Mouse (Mus musculus): ENCODE measurements at regions not wholly inside any gene's neighbourhood (a gene's known extent, or its start where the extent isn't known, plus 50 kb on each side); places are given as distances from the start of the nearest gene placed in this dataset.
"Not testable (repeated sequence)": the region's sequence is repeated elsewhere in the genome, so short reads cannot be mapped to it uniquely, and the experiment has no call there.

DNA sequence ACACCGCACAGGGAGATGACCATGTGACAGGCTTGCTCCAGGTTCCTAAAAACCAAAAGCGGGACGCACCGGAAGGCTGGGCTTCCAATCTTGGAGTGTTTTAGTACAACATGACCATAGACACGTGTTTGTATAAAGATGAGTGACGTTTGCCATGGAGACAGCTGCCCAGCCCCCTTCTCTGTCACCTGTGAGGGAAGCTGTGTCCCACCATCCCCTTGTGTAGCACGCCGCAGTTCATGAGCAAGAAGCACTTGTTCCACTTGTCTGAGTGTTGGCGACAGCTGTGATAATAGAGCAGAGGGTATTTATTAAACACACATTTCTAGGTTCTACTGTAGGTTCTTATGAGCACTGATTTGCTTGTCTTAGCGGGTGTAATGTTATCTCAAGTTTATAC is 131.7 kb upstream of the Slc38a2 start:
- no peak for ATAC-seq (replicated peaks; ENCODE audit: low read depth, poor library complexity, severe bottlenecking)

GRCm38 (mm10) chr15:96830578-96830977 is 131.0 kb upstream of the Slc38a2 start:
- ATAC-seq (replicated peaks; ENCODE audit: low read depth, poor library complexity, severe bottlenecking): no peak

DNA sequence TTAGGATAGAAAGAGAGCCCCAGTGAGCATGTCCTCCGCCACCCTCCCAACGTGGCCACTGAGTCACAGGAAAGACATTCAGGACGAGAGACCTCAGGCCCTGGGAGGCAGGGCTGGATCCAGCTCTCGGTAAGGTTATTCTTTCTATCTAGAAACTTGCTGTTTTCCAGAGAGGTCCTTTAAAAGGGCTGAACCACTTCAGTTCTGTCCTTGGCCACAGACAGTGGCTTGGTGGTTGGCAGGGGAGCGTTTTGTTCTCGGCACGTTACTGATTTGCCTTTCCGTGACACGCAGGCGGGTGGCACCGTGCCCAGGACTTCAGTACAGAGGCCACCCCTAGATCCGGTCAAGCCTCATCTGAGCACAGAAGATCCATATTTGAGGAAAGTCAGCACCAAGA is 130.4 kb upstream of the Slc38a2 start:
- no peak for ATAC-seq (replicated peaks; ENCODE audit: low read depth, poor library complexity, severe bottlenecking)

GRCm38 (mm10) chr15:96828681-96829080 is 129.2 kb upstream of the Slc38a2 start:
- ATAC-seq (replicated peaks; ENCODE audit: low read depth, poor library complexity, severe bottlenecking): no peak

- ATAC-seq (replicated peaks; ENCODE audit: low read depth, poor library complexity, severe bottlenecking): no peak
Measured at GRCm38 (mm10) chr15:96827931-96828330, 128.4 kb upstream of the Slc38a2 start.

DNA sequence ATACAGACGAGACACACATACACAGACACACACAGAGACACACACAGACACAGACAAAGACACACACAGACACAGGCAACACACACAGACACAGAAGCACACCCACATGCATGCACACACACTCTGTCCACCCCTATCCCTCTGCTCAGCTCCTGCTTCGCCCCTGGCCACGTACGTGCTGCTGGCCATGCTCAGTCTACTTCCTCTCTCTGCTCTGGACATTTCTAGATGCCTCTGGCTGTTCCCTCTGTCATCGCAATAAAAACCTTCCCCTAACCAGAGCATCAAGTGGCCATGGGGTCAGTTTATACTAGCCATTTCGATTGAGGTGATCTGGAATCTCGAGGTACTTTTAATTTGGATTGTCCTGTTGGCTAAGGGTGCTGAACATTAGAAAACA is 118.9 kb upstream of the Slc38a2 start:
- ATAC-seq (replicated peaks; ENCODE audit: low read depth, poor library complexity, severe bottlenecking): no peak

- ATAC-seq (replicated peaks; ENCODE audit: low read depth, poor library complexity, severe bottlenecking): peak; percentile 87
Measured at GRCm38 (mm10) chr15:96817626-96818025, 118.1 kb upstream of the Slc38a2 start.

GRCm38 (mm10) chr15:96816997-96817570 is 117.6 kb upstream of the Slc38a2 start:
- ATAC-seq (replicated peaks; ENCODE audit: low read depth, poor library complexity, severe bottlenecking): 0 out of 2 replicates have a peak, but pooled peaks have one; percentile 5

GRCm38 (mm10) chr15:96813472-96813871 is 113.9 kb upstream of the Slc38a2 start:
- ATAC-seq (replicated peaks; ENCODE audit: low read depth, poor library complexity, severe bottlenecking): no peak

DNA sequence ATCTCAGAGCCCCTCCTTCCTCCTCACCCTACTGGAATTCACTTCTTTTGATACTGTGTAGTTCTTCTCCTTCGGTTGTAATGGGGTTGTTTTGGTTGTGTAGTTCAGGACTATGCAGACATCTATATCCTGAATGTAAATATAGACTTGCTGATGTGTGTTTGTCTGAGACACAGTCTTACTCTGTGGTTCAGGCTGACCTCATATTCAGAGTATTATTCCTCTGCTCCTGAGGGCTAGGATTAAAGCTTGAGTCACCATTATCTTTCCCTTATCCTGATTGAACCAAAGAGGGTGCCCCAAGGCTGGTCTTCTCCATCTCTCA is 103.2 kb upstream of the Slc38a2 start:
- ATAC-seq (replicated peaks; ENCODE audit: low read depth, poor library complexity, severe bottlenecking): no peak

DNA sequence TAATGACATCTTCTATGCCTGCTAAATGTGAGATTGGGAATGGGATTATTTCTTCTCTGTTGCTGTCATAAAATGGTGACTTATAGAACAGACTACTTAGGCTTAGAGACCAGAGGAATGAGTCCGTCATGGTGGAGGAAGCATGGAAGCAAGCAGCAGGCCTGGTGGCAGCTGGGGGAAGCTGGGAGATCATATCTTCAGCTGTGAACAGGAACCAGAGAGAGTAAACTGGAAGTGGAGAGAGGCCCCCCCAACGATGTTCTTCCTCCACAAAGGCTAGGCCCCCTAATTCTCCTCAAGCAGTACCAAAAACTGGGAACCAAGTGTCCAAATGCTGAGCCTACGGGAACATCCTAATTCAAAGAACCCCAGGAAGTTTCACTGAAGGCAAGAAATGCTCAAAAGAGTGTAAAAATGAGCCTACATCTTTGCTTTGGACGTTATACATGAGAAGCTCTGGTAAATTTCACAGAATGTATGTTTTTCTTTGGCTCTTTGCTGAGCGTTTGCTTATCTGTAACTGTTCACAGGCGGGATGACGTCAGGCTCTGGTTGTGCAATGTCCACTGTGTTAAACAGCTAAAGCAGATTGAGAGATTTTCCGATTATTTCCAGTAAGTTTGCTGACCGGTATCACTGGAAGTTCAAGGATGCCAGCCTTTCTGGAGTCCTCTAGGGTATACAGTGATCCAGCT is 102.7 kb upstream of the Slc38a2 start:
- peak; percentile 57; the same call in 1 of the 2 replicates for ATAC-seq (replicated peaks; ENCODE audit: low read depth, poor library complexity, severe bottlenecking)

GRCm38 (mm10) chr15:96799228-96799627 is 99.7 kb upstream of the Slc38a2 start:
- no peak for ATAC-seq (replicated peaks; ENCODE audit: low read depth, poor library complexity, severe bottlenecking)

- peak; percentile 46 for ATAC-seq (replicated peaks; ENCODE audit: low read depth, poor library complexity, severe bottlenecking)
Measured at GRCm38 (mm10) chr15:96797615-96798270, 98.2 kb upstream of the Slc38a2 start.

GRCm38 (mm10) chr15:96794177-96794719 is 94.7 kb upstream of the Slc38a2 start:
- no peak for ATAC-seq (replicated peaks; ENCODE audit: low read depth, poor library complexity, severe bottlenecking)

DNA sequence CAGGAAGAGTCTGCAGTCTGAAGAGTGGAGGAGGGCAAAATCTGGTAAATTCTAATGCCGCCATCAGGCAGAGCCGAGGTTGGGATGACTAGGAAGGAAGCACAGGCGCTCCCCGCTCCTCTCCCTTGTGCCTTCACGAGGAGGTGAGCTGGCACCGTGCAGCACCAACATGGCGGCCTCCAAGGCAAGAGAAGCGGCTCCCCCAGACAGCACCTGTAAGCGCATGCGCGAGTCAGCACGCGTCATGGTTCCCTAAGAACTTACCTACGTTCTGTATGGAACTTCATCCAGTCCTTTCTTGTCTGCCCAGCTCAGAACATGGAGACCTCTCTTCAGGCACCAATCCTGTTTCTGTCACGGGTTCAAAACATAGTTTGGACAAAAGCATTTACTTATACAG is 93.7 kb upstream of the Slc38a2 start:
- ATAC-seq (replicated peaks; ENCODE audit: low read depth, poor library complexity, severe bottlenecking): no peak

- ATAC-seq (replicated peaks; ENCODE audit: low read depth, poor library complexity, severe bottlenecking): no peak
Measured at GRCm38 (mm10) chr15:96791306-96791705, 91.8 kb upstream of the Slc38a2 start.

GRCm38 (mm10) chr15:96787921-96788320 is 88.4 kb upstream of the Slc38a2 start:
- not testable (repeated sequence) for ATAC-seq (replicated peaks; ENCODE audit: low read depth, poor library complexity, severe bottlenecking)

GRCm38 (mm10) chr15:96784578-96784977 is 85.0 kb upstream of the Slc38a2 start:
- no peak for ATAC-seq (replicated peaks; ENCODE audit: low read depth, poor library complexity, severe bottlenecking)

DNA sequence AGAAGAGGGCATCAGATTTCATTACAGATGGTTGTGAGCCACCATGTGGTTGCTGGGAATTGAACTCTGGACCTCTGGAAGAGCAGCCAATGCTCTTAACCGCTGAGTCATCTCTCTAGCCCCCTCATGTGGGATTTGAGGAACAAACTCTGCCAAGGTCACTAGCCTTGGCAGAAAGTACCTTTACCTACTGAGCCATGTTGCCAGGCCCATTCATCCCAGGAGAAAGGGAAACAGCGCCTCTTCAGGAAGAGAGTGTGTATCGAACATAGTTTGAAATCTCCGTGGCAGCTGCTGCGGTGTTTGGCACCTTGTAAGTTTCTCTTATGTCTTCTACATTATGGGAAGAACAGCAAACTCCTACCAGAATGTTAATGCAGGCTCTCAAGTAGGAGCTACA is 82.0 kb upstream of the Slc38a2 start:
- ATAC-seq (replicated peaks; ENCODE audit: low read depth, poor library complexity, severe bottlenecking): no peak

- no peak for ATAC-seq (replicated peaks; ENCODE audit: low read depth, poor library complexity, severe bottlenecking)
Measured at GRCm38 (mm10) chr15:96780606-96781005, 81.1 kb upstream of the Slc38a2 start.

GRCm38 (mm10) chr15:96779358-96779757 is 79.8 kb upstream of the Slc38a2 start:
- no peak for ATAC-seq (replicated peaks; ENCODE audit: low read depth, poor library complexity, severe bottlenecking)

All from common myeloid progenitor, adult 5-6 weeks (primary cell).